Mouse (Mus musculus): ENCODE measurements around the gene Appl1. TPM values are rescaled to one million over a fixed set of nuclear protein-coding genes. Genes with fewer than 3 reads are reported as not detected.

Gene Appl1
- total and polyA plus RNA-seq, 3 experiments: 2.5 to 4.5 TPM; not detected in 1

GRCm38 (mm10) chr14:26982150-26982530 lies 11.1 kb upstream of the Appl1 start:
- no peaks in the 10 kb centered on the region for H3K9me3 ChIP-seq (replicated peaks; ENCODE audit: insufficient read depth, low read length)
- no peak for DNase-seq (ENCODE audit: low read depth, low spot score)
- H3K9ac ChIP-seq (ENCODE audit: control insufficient read depth, low read depth, low read length, poor library complexity, severe bottlenecking): no peak overlapping the region
- H3K36me3 ChIP-seq (ENCODE audit: control insufficient read depth in 1 of 2, insufficient read depth in 2 of 2, low read length in 2 of 2): no peaks in the 10 kb centered on the region
- H3K27me3 ChIP-seq (ENCODE audit: control insufficient read depth in 1 of 2, insufficient read depth in 2 of 2, low read length in 2 of 2): peaks cover 3 to 6% of the 10 kb centered on the region in 2 experiments; a peak in 3 of 4 replicates
- TF ChIP-seq EP300 (IDR thresholded peaks at IDR 0.05; ENCODE audit: low read depth in 1 of 2, low read length in 2 of 2) (no peak), NRF1 (IDR thresholded peaks at IDR 0.05; ENCODE audit: insufficient read depth, low read depth, low read length, poor library complexity, severe bottlenecking) (no peak), TAL1 (IDR thresholded peaks at IDR 0.05; ENCODE audit: low read length) (no peak), UBTF (IDR thresholded peaks at IDR 0.05; ENCODE audit: borderline replicate concordance, insufficient read depth, low read depth, low read length) (no peak), MYB (IDR thresholded peaks at IDR 0.05; ENCODE audit: low read depth, low read length) (no peak), RCOR1 (IDR thresholded peaks at IDR 0.05; ENCODE audit: low read depth, low read length) (no peak), BHLHE40 (IDR thresholded peaks at IDR 0.05; ENCODE audit: borderline replicate concordance, low read depth, low read length) (no peak), TBP (IDR thresholded peaks at IDR 0.05; ENCODE audit: low read depth, low read length) (no peak), E2F4 (IDR thresholded peaks at IDR 0.05; ENCODE audit: borderline replicate concordance, low read depth, low read length) (no peak), ZNF384 (IDR thresholded peaks at IDR 0.05; ENCODE audit: low read depth, low read length) (no peak), ZMIZ1 (IDR thresholded peaks at IDR 0.05; ENCODE audit: low read depth, low read length) (no peak), MYC (IDR thresholded peaks at IDR 0.05; ENCODE audit: low read depth, low read length) (no peak), MAZ (IDR thresholded peaks at IDR 0.05; ENCODE audit: low read depth, low read length) (no peak), POLR2A (IDR thresholded peaks at IDR 0.05; ENCODE audit: control insufficient read depth in 1 of 2, insufficient read depth in 1 of 2, low read depth in 1 of 2, low read length in 2 of 2, poor library complexity in 1 of 2) (no peak), POLR2AphosphoS5 (IDR thresholded peaks at IDR 0.05; ENCODE audit: borderline replicate concordance, low read depth, low read length) (no peak)
- H3K4me1 ChIP-seq (ENCODE audit: control insufficient read depth in 1 of 2, insufficient read depth in 2 of 2, low read length in 2 of 2): 0 out of 4 replicates have a peak, but pooled peaks cover 0 to 2% of the 10 kb centered on the region in 2 experiments
- no peaks in the 10 kb centered on the region for H3K79me2 ChIP-seq (ENCODE audit: control insufficient read depth, insufficient read depth, low read length, poor library complexity)
- H3K27ac ChIP-seq (ENCODE audit: control insufficient read depth, low read depth, low read length): no peak overlapping the region
- no peak overlapping the region for H3K4me3 ChIP-seq (ENCODE audit: control insufficient read depth in 1 of 2, insufficient read depth in 1 of 2, low read depth in 2 of 2, low read length in 2 of 2)

GRCm38 (mm10) chr14:26981494-26982149 lies 10.6 kb upstream of the Appl1 start:
- Histone ChIP-seq H3K36me3 (ENCODE audit: control insufficient read depth in 1 of 2, insufficient read depth in 2 of 2, low read length in 2 of 2) (no peaks in the 10 kb centered on the region), H3K9me3 (replicated peaks; ENCODE audit: insufficient read depth, low read length) (no peaks in the 10 kb centered on the region), H3K27ac (ENCODE audit: control insufficient read depth, low read depth, low read length) (no peak overlapping the region), H3K4me3 (ENCODE audit: control insufficient read depth in 1 of 2, insufficient read depth in 1 of 2, low read depth in 2 of 2, low read length in 2 of 2) (no peak overlapping the region), H3K4me1 (ENCODE audit: control insufficient read depth in 1 of 2, insufficient read depth in 2 of 2, low read length in 2 of 2) (0 out of 4 replicates have a peak, but pooled peaks cover 0 to 7% of the 10 kb centered on the region in 2 experiments), H3K9ac (ENCODE audit: control insufficient read depth, low read depth, low read length, poor library complexity, severe bottlenecking) (no peak overlapping the region), H3K79me2 (ENCODE audit: control insufficient read depth, insufficient read depth, low read length, poor library complexity) (no peaks in the 10 kb centered on the region), H3K27me3 (ENCODE audit: control insufficient read depth in 1 of 2, insufficient read depth in 2 of 2, low read length in 2 of 2) (peaks cover 3 to 6% of the 10 kb centered on the region in 2 experiments; a peak in 3 of 4 replicates)
- DNase-seq (ENCODE audit: low read depth, low spot score): no peak
- TF ChIP-seq MYB (IDR thresholded peaks at IDR 0.05; ENCODE audit: low read depth, low read length): no peak

All from MEL (cell line).